Mouse (Mus musculus) heart, postnatal 25 days (tissue): Measurements from ENCODE around the gene Plac9b. TPM values are rescaled to one million over a fixed set of nuclear protein-coding genes. Genes with fewer than 3 reads are reported as not detected.

ENCODE experiments used
- total RNA-seq, 2 experiments: library from RNA; stranded (reverse); gene quantifications; 2 replicates each; pipeline ENCODE4 v1.2.3; 2021

Gene Plac9b
- total RNA-seq, 2 experiments from 2014 or later = 44.6 to 46.8 TPM

Other genes with a start within 250 kb of the Plac9b start
- gene Cphx1, start 244.2 kb downstream of the Plac9b start, total RNA-seq = not detected
- not detected for gene Duxbl1, start 203.9 kb downstream of the Plac9b start, total RNA-seq
- 10 to 100 TPM; 21.3 to 30.8 TPM for gene Gm9780, start 139.8 kb downstream of the Plac9b start, total RNA-seq
- 1 to 10 TPM; 6.8 to 7.0 TPM for gene Tmem254c, start 115.1 kb downstream of the Plac9b start, total RNA-seq
- gene Cphx2, start 101.0 kb downstream of the Plac9b start, total RNA-seq = not detected
- not detected for gene Cphx3, start 100.2 kb downstream of the Plac9b start, total RNA-seq
- gene Duxbl2, start 64.1 kb downstream of the Plac9b start, total RNA-seq = not detected
- 1 to 10 TPM; 2.0 to 2.6 TPM for gene Tmem254b, start 24.6 kb upstream of the Plac9b start, total RNA-seq
- not detected for gene Duxbl3, start 75.5 kb upstream of the Plac9b start, total RNA-seq